Mouse (Mus musculus) lung, embryonic 15.5 days (tissue): ENCODE data around the gene 4930516K23Rik. TPM values are rescaled to one million over a fixed set of nuclear protein-coding genes. Genes with fewer than 3 reads are reported as not detected.

ENCODE experiments used
- ATAC-seq: fragments of 200-750 bp; cut with Nextera tagmentation; 2 replicates; pipeline ENCODE4 v1.8.0; 2017; ENCODE audit warnings: moderate number of reproducible peaks, borderline replicate concordance; ENCODE audit not compliant: low FRiP score, low TSS enrichment; ENCODE audit errors: extremely low read depth
- H3K27ac ChIP-seq: fragments of 300-500 bp; sonication (generic); 2 replicates; pipeline ENCODE4 v1.5.1; 2015; ENCODE audit warnings: moderate library complexity, mild to moderate bottlenecking, inconsistent platforms
- H3K27me3 ChIP-seq: fragments of 300-500 bp; sonication (generic); 2 replicates; pipeline ENCODE4 v1.6.1; 2015; ENCODE audit warnings: inconsistent platforms
- H3K36me3 ChIP-seq: fragments of 300-500 bp; sonication (generic); 2 replicates; pipeline ENCODE4 v1.6.1; 2015; ENCODE audit warnings: inconsistent platforms
- H3K4me1 ChIP-seq: fragments of 300-500 bp; sonication (generic); 2 replicates; pipeline ENCODE4 v1.6.1; 2015; ENCODE audit warnings: inconsistent platforms
- H3K4me2 ChIP-seq: fragments of 300-500 bp; sonication (generic); 2 replicates; pipeline ENCODE4 v1.6.1; 2015; ENCODE audit warnings: inconsistent platforms, mild to moderate bottlenecking, moderate library complexity
- H3K4me3 ChIP-seq: fragments of 300-500 bp; sonication (generic); 2 replicates; pipeline ENCODE4 v1.5.1; 2015; ENCODE audit warnings: mild to moderate bottlenecking, inconsistent platforms
- H3K9ac ChIP-seq: fragments of 300-500 bp; sonication (generic); 2 replicates; pipeline ENCODE4 v1.6.1; 2015; ENCODE audit warnings: inconsistent platforms
- H3K9me3 ChIP-seq: fragments of 300-500 bp; sonication (generic); 2 replicates; pipeline ENCODE4 v1.6.1; 2016; ENCODE audit warnings: inconsistent platforms
- WGBS: fragments of 180-500 bp; shearing (Covaris S2); methylation state at CpG from one replicate; pipeline ENCODE4 v1.1.7; 2015; 5-methylcytosine and 5-hydroxymethylcytosine counted together
- polyA plus RNA-seq: library from polyadenylated mRNA; unstranded; fragments of >200 nt; fragmentation: Nextera tagmentation; extraction: Ambion mirVana; gene quantifications from 2 replicates; pipeline ENCODE4 v1.2.1, GENCODE M21; 2015

The 4930516K23Rik gene
- polyA plus RNA-seq, 1 experiment from 2014 or later = not detected

DNA sequence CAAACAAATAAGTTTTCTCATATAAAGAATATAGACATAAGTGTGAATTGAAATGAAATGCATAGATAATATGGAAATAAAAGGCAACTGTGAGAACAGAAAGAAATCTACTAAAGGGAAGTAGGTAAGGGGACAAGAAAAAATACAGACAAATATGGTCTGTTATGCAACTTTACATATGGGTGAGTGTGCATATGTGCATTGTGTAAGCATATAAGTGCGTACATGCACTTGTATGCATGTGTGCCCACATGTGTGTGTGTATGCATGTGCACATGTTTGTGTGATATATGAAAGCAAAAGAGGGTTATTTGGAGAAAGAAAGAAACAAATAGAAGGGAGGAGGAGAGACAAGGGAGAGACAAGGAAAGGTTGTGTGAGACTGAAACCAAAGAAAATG, 42.3 kb downstream of the 4930516K23Rik start:
- no peaks in the 10 kb centered on the region for H3K27me3 ChIP-seq
- no peak overlapping the region for H3K9ac ChIP-seq
- H3K27ac ChIP-seq = no peak overlapping the region
- no peaks in the 10 kb centered on the region for H3K9me3 ChIP-seq
- H3K4me2 ChIP-seq = no peak overlapping the region
- ATAC-seq = no peak
- no peaks in the 10 kb centered on the region for H3K36me3 ChIP-seq
- 81% methylated on average over 1 of the region's 1 CpGs for WGBS
- no peak overlapping the region for H3K4me3 ChIP-seq
- H3K4me1 ChIP-seq = no peaks in the 10 kb centered on the region

DNA sequence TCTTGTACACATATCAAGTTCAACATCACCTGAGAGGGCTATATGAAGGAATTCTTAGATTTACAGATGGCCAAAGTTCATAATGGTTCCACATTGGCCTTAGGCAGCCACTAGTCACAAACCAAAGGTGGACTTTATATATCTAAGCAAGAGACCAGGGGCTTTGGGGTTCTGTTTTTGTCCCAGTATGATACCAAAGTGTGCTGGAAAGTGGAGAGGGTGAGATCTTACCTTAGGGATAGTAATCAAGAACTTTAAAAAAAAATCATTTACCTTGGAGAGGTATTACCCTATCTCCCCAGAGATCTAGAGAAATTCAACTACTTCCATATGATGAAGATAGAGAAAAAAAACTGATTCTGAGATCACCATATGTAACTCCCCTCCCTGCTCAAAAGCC, 44.0 kb downstream of the 4930516K23Rik start, which contains the start of gene Olfr639:
Olfr639 (minus strand) TSS at position 101 of the 400 bp plus-strand sequence.
- no peaks in the 10 kb centered on the region for H3K9me3 ChIP-seq
- ATAC-seq = no peak
- H3K4me3 ChIP-seq = no peak within 1 kb of the TSS
- no peaks in the 10 kb centered on the region for H3K4me1 ChIP-seq
- no peak within 1 kb of the TSS for H3K27ac ChIP-seq
- no peaks in the 10 kb centered on the region for H3K27me3 ChIP-seq
- H3K36me3 ChIP-seq = no peaks in the 10 kb centered on the region
- H3K4me2 ChIP-seq = no peak within 1 kb of the TSS
- no peak within 1 kb of the TSS for H3K9ac ChIP-seq

Other genes with a start within 250 kb of the 4930516K23Rik start
- 4,716 and 5,311 TPM in 2 replicates for gene Hbb-bt, start 247.4 kb downstream of the 4930516K23Rik start, polyA plus RNA-seq
- 14,530 and 15,290 TPM in 2 replicates for gene Hbb-bs, start 233.3 kb downstream of the 4930516K23Rik start, polyA plus RNA-seq
- not detected in 2 replicates for gene Hbb-bh2, start 220.9 kb downstream of the 4930516K23Rik start, polyA plus RNA-seq
- gene Hbb-bh1, start 218.3 kb downstream of the 4930516K23Rik start, polyA plus RNA-seq = 8.2 and 12.5 TPM in 2 replicates
- gene Hbb-y, start 208.2 kb downstream of the 4930516K23Rik start, polyA plus RNA-seq = 807 and 1,263 TPM in 2 replicates
- gene Olfr66, start 175.2 kb downstream of the 4930516K23Rik start, polyA plus RNA-seq = not detected in 2 replicates
- gene Olfr64, start 167.0 kb downstream of the 4930516K23Rik start, polyA plus RNA-seq = not detected in 2 replicates
- gene Olfr65, start 158.0 kb downstream of the 4930516K23Rik start, polyA plus RNA-seq = not detected in 2 replicates
- not detected in 2 replicates for gene Olfr631, start 132.6 kb downstream of the 4930516K23Rik start, polyA plus RNA-seq
- not detected in 2 replicates for gene Olfr632, start 127.1 kb downstream of the 4930516K23Rik start, polyA plus RNA-seq
- not detected in 2 replicates for gene Olfr633, start 117.0 kb downstream of the 4930516K23Rik start, polyA plus RNA-seq
- not detected in 2 replicates for gene Olfr635, start 90.3 kb downstream of the 4930516K23Rik start, polyA plus RNA-seq
- not detected in 2 replicates for gene Olfr638, start 62.7 kb downstream of the 4930516K23Rik start, polyA plus RNA-seq
- gene Olfr639, start 44.1 kb downstream of the 4930516K23Rik start, polyA plus RNA-seq = not detected in 2 replicates
- not detected in 2 replicates for gene Olfr640, start 35.9 kb downstream of the 4930516K23Rik start, polyA plus RNA-seq
- not detected in 2 replicates for gene Olfr641, start 26.0 kb downstream of the 4930516K23Rik start, polyA plus RNA-seq
- gene Olfr642, start 8.8 kb downstream of the 4930516K23Rik start, polyA plus RNA-seq = not detected in 2 replicates
- gene Olfr644, start 10.4 kb upstream of the 4930516K23Rik start, polyA plus RNA-seq = not detected in 2 replicates
- not detected in 2 replicates for gene Olfr645, start 24.0 kb upstream of the 4930516K23Rik start, polyA plus RNA-seq
- not detected in 2 replicates for gene Olfr646, start 43.4 kb upstream of the 4930516K23Rik start, polyA plus RNA-seq
- not detected in 2 replicates for gene Ubqln5, start 68.4 kb upstream of the 4930516K23Rik start, polyA plus RNA-seq
- not detected in 2 replicates for gene Olfr643, start 76.0 kb upstream of the 4930516K23Rik start, polyA plus RNA-seq
- gene Ubqln3, start 81.8 kb upstream of the 4930516K23Rik start, polyA plus RNA-seq = not detected in 2 replicates
- not detected in 2 replicates for gene Ubqlnl, start 89.1 kb upstream of the 4930516K23Rik start, polyA plus RNA-seq
- not detected in 2 replicates for gene Olfm5, start 103.4 kb upstream of the 4930516K23Rik start, polyA plus RNA-seq
- gene Olfr648, start 121.9 kb upstream of the 4930516K23Rik start, polyA plus RNA-seq = 0.12 and 0.20 TPM in 2 replicates
- gene Olfr649, start 134.5 kb upstream of the 4930516K23Rik start, polyA plus RNA-seq = not detected in 2 replicates
- gene Trim6, start 157.3 kb upstream of the 4930516K23Rik start, polyA plus RNA-seq = 0.75 and 0.98 TPM in 2 replicates
- 1.9 and 2.3 TPM in 2 replicates for gene Trim34a, start 183.0 kb upstream of the 4930516K23Rik start, polyA plus RNA-seq
- 0.26 and 0.31 TPM in 2 replicates for gene Trim5, start 226.6 kb upstream of the 4930516K23Rik start, polyA plus RNA-seq